Mouse (Mus musculus): ENCODE measurements around the gene Vav3. TPM values are rescaled to one million over a fixed set of nuclear protein-coding genes. Genes with fewer than 3 reads are reported as not detected.
A peak's percentile ranks its signal among the peaks of the same experiment; 100 is the strongest.

The Vav3 gene
- polyA plus RNA-seq, 1 experiment from 2014 or later, result 12.9 TPM

DNA sequence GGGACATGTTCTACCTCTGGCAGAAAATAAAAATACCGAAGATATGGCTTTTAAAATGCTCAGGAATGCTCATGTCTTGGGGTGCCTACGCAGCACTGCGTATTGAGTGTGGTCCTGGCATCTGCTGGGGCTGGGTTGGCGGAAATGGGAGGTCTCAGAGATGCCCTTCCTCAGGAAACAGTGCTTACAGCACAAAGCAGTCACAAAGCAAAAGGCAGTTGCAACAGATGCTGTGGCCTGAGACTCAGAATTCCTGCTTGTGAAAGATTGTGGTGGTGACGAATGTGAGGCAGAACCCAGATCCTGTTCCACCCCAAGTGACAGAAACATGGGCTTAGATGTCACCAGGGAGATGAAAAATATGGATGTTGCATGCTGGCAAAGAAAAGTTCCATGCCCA is 21.4 kb downstream of the Vav3 start:
- WGBS (ENCODE audit: insufficient replicate concordance), result 63% methylated on average over 5 of the region's 5 CpGs

DNA sequence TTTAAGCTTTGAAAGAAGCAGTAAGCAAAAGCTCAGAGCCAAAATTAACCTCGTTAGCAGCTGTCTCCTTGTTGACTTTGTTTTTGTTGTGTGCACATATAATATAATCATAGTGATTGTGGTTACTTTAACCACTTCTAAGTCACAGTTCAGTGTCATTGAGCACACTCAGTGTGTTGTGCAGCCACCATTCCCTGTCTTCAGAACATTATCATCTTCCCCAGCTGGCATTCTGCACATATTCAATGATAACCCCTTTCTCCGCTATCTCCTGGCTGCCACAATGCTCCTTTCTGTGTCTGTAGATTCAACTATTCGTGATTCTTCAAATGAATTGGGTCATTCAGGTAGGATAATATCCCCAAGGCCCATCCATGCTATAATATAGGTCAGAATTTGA is 21.9 kb downstream of the Vav3 start:
- no peaks in the 10 kb centered on the region for H3K36me3 ChIP-seq (ENCODE audit: control insufficient read depth, insufficient read depth, low read length)
- no peak overlapping the region for H3K4me2 ChIP-seq
- H3K9me3 ChIP-seq (replicated peaks; ENCODE audit: control insufficient read depth, low read length), result no peaks in the 10 kb centered on the region
- no peaks in the 10 kb centered on the region for H3K27me3 ChIP-seq (ENCODE audit: control insufficient read depth, insufficient read depth, low read length)
- 53% methylated on average over 3 of the region's 3 CpGs for WGBS (ENCODE audit: insufficient replicate concordance)
- H3K9ac ChIP-seq (ENCODE audit: low read depth, low read length), result no peak overlapping the region
- H3K4me1 ChIP-seq (ENCODE audit: control insufficient read depth, insufficient read depth, low read length), result peaks cover 34% of the 10 kb centered on the region
- ATAC-seq (replicated peaks; ENCODE audit: insufficient number of reproducible peaks, low FRiP score, low TSS enrichment), result no peak
- H3K27ac ChIP-seq (ENCODE audit: low read depth, low read length), result 0 out of 2 replicates have a peak overlapping the region, but pooled peaks have one; percentile 29
- H3K4me3 ChIP-seq (ENCODE audit: low read depth, low read length), result no peak overlapping the region

More for the DNA sequence above, 21.4 kb downstream of the Vav3 start:
- H3K4me2 ChIP-seq, result no peak overlapping the region
- H3K27ac ChIP-seq (ENCODE audit: low read depth, low read length), result 0 out of 2 replicates have a peak overlapping the region, but pooled peaks have one; percentile 29
- H3K9ac ChIP-seq (ENCODE audit: low read depth, low read length), result no peak overlapping the region
- H3K4me1 ChIP-seq (ENCODE audit: control insufficient read depth, insufficient read depth, low read length), result peaks cover 34% of the 10 kb centered on the region
- no peaks in the 10 kb centered on the region for H3K36me3 ChIP-seq (ENCODE audit: control insufficient read depth, insufficient read depth, low read length)
- H3K4me3 ChIP-seq (ENCODE audit: low read depth, low read length), result no peak overlapping the region
- H3K9me3 ChIP-seq (replicated peaks; ENCODE audit: control insufficient read depth, low read length), result no peaks in the 10 kb centered on the region
- no peaks in the 10 kb centered on the region for H3K27me3 ChIP-seq (ENCODE audit: control insufficient read depth, insufficient read depth, low read length)
- ATAC-seq (replicated peaks; ENCODE audit: insufficient number of reproducible peaks, low FRiP score, low TSS enrichment), result no peak; the same call in 1 of the 2 replicates

DNA sequence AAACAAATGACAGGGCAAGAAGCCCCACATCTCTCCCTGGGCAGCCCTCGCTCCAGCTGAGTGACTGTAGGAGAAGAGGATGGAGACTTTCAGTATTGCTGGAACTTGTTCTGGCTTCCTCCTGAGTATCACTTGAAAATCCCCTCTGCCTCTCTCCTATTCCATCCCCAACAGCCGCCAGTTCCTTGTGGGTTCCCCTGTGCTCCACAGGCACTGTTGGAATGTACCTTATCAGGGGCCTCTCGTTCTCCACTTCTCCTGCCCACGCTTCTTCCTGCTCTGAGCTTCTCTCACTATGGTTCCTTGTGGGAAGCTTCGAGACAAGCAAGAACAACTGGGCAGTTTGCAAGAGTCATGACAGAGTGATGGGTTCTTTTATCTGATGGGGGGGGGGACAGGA is 23.1 kb downstream of the Vav3 start:
- WGBS (ENCODE audit: insufficient replicate concordance), result 18% methylated on average over 5 of the region's 5 CpGs
- peak; percentile 57 for ATAC-seq (replicated peaks; ENCODE audit: insufficient number of reproducible peaks, low FRiP score, low TSS enrichment)
- no peaks in the 10 kb centered on the region for H3K36me3 ChIP-seq (ENCODE audit: control insufficient read depth, insufficient read depth, low read length)
- H3K4me2 ChIP-seq, result peak overlapping the region; percentile 39
- 0 out of 2 replicates have a peak overlapping the region, but pooled peaks have one; percentile 41 for H3K27ac ChIP-seq (ENCODE audit: low read depth, low read length)
- no peaks in the 10 kb centered on the region for H3K9me3 ChIP-seq (replicated peaks; ENCODE audit: control insufficient read depth, low read length)
- H3K27me3 ChIP-seq (ENCODE audit: control insufficient read depth, insufficient read depth, low read length), result no peaks in the 10 kb centered on the region
- no peak overlapping the region for H3K4me3 ChIP-seq (ENCODE audit: low read depth, low read length)
- peaks cover 34% of the 10 kb centered on the region for H3K4me1 ChIP-seq (ENCODE audit: control insufficient read depth, insufficient read depth, low read length)
- no peak overlapping the region for H3K9ac ChIP-seq (ENCODE audit: low read depth, low read length)

DNA sequence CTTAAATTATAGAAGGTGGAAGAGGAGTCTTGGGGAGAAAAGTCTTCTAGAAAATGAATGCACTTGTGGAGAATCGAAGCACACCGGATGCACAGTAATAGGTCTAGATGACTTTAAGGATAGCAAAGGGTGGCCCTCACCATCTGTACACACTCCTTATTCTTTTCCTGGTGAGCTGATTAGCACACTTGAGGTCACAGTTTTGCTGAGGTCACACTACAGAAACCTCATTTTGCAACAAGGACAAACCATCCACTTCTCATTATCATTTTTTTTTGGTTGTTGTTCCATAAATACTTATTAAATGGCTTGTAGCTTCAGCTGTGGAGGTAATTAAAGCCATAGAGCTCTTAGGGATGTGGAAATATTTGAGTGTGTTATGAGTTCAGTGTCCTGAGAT is 25.4 kb downstream of the Vav3 start:
- 91% methylated on average over 2 of the region's 2 CpGs for WGBS (ENCODE audit: insufficient replicate concordance)
- ATAC-seq (replicated peaks; ENCODE audit: insufficient number of reproducible peaks, low FRiP score, low TSS enrichment), result no peak

DNA sequence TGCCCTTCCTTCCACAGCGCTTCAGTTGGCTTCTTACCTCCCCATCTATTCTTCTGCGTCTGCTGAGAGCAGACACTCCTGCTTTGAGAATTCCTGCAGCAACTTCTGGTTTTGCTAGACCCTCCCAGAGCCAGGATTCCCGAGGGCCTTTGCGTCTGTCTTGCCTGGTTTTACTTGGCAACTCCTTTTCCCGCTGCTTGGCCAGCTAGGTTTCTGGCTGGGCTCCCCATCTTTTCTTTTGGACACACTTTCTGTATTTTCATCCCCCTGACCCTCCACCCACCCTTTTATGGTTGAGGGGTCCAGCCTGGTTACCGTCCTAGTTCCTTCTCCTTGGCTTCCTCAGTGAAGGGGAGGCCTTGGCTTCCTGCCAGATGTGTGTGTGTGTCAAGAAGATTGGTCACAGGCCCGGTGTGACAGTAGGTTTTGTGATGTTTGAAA is 26.0 kb downstream of the Vav3 start:
- WGBS (ENCODE audit: insufficient replicate concordance), result 34% methylated on average over 7 of the region's 7 CpGs
- Histone ChIP-seq H3K4me1 (ENCODE audit: control insufficient read depth, insufficient read depth, low read length) (peaks cover 33% of the 10 kb centered on the region), H3K4me2 (no peak overlapping the region), H3K9me3 (replicated peaks; ENCODE audit: control insufficient read depth, low read length) (no peaks in the 10 kb centered on the region), H3K36me3 (ENCODE audit: control insufficient read depth, insufficient read depth, low read length) (no peaks in the 10 kb centered on the region), H3K27ac (ENCODE audit: low read depth, low read length) (peak overlapping the region; percentile 22; the same call in 1 of the 2 replicates), H3K27me3 (ENCODE audit: control insufficient read depth, insufficient read depth, low read length) (no peaks in the 10 kb centered on the region), H3K4me3 (ENCODE audit: low read depth, low read length) (no peak overlapping the region), H3K9ac (ENCODE audit: low read depth, low read length) (no peak overlapping the region)
- ATAC-seq (replicated peaks; ENCODE audit: insufficient number of reproducible peaks, low FRiP score, low TSS enrichment), result no peak

More for the DNA sequence above, 25.4 kb downstream of the Vav3 start:
- Histone ChIP-seq H3K4me1 (ENCODE audit: control insufficient read depth, insufficient read depth, low read length) (peaks cover 33% of the 10 kb centered on the region), H3K9ac (ENCODE audit: low read depth, low read length) (no peak overlapping the region), H3K4me2 (no peak overlapping the region), H3K36me3 (ENCODE audit: control insufficient read depth, insufficient read depth, low read length) (no peaks in the 10 kb centered on the region), H3K27ac (ENCODE audit: low read depth, low read length) (peak overlapping the region; percentile 22; the same call in 1 of the 2 replicates), H3K27me3 (ENCODE audit: control insufficient read depth, insufficient read depth, low read length) (no peaks in the 10 kb centered on the region), H3K4me3 (ENCODE audit: low read depth, low read length) (no peak overlapping the region), H3K9me3 (replicated peaks; ENCODE audit: control insufficient read depth, low read length) (no peaks in the 10 kb centered on the region)

DNA sequence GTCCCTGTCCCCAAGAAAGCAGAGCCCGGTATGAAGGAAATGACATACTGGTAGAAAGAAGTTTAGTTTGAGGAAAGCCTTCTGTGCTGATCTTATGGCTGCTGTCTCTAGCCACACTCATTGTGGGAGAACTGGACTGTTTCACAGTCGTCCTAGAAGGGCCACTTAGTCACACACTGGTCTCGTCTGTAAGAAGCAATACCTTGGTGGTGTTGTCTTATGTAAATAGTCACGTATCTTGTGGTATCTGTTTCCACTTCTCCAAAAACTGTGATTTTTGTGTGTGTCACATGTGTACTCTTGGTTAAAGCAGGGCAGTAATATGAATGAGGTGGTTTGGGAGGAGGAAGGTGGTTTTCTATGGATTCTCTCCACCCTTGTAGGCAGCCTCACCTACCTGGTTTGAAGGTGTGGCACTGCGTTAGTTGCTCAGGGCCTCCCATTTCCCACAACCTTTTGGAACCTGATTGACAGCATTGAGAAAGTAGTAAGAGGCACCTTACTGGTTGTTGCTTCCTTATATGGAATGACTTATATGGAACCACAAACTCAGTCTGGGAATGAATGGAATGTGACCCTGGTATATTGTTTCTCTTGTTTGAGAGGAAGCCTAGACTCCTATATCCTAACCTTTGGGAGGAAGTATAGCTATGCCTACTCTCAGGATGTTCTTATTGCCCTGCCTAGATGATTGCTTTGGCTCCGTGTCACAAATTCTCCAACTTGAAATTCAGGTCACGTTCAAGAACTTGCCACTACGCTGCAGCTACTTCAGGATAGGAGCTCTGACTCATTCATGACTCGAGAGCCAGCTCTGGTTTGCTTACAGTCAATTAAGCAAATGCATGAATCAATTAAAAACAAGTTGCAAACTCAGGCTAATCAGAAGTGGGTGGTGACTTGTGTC is 28.2 kb downstream of the Vav3 start:
- no peaks in the 10 kb centered on the region for H3K9me3 ChIP-seq (replicated peaks; ENCODE audit: control insufficient read depth, low read length)
- no peaks in the 10 kb centered on the region for H3K36me3 ChIP-seq (ENCODE audit: control insufficient read depth, insufficient read depth, low read length)
- 57% methylated on average over 9 of the region's 9 CpGs for WGBS (ENCODE audit: insufficient replicate concordance)
- no peak overlapping the region for H3K9ac ChIP-seq (ENCODE audit: low read depth, low read length)
- no peak overlapping the region for H3K4me2 ChIP-seq
- ATAC-seq (replicated peaks; ENCODE audit: insufficient number of reproducible peaks, low FRiP score, low TSS enrichment), result no peak
- H3K4me1 ChIP-seq (ENCODE audit: control insufficient read depth, insufficient read depth, low read length), result peaks cover 16% of the 10 kb centered on the region
- no peak overlapping the region for H3K27ac ChIP-seq (ENCODE audit: low read depth, low read length)
- H3K4me3 ChIP-seq (ENCODE audit: low read depth, low read length), result no peak overlapping the region
- H3K27me3 ChIP-seq (ENCODE audit: control insufficient read depth, insufficient read depth, low read length), result no peaks in the 10 kb centered on the region

DNA sequence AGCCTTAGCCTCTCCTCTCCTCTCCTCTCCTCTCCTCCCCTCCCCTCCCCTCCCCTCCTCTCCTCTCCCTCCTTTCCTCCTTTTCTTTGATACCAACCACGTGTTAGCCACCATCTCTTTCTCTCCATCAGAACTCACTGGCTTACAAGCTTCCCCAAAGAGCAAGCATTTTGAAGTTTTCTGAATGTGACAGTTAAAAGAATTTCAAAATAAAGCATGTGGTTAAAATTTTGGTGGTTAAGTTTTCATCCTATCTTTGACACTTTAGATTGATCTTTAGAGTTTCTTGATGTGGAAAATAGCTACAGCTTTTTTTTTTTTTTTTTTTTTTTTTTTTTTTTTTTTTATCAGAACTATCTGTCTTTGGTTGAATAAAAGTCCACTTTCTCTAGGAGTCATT is 31.1 kb downstream of the Vav3 start:
- no CpG with 5 or more reads among the region's 1 CpGs for WGBS (ENCODE audit: insufficient replicate concordance)
- Histone ChIP-seq H3K4me1 (ENCODE audit: control insufficient read depth, insufficient read depth, low read length) (peaks cover 4% of the 10 kb centered on the region), H3K27ac (ENCODE audit: low read depth, low read length) (no peak overlapping the region), H3K4me2 (no peak overlapping the region), H3K4me3 (ENCODE audit: low read depth, low read length) (no peak overlapping the region), H3K36me3 (ENCODE audit: control insufficient read depth, insufficient read depth, low read length) (no peaks in the 10 kb centered on the region), H3K27me3 (ENCODE audit: control insufficient read depth, insufficient read depth, low read length) (no peaks in the 10 kb centered on the region), H3K9ac (ENCODE audit: low read depth, low read length) (no peak overlapping the region), H3K9me3 (replicated peaks; ENCODE audit: control insufficient read depth, low read length) (no peaks in the 10 kb centered on the region)
- no peak for ATAC-seq (replicated peaks; ENCODE audit: insufficient number of reproducible peaks, low FRiP score, low TSS enrichment)

DNA sequence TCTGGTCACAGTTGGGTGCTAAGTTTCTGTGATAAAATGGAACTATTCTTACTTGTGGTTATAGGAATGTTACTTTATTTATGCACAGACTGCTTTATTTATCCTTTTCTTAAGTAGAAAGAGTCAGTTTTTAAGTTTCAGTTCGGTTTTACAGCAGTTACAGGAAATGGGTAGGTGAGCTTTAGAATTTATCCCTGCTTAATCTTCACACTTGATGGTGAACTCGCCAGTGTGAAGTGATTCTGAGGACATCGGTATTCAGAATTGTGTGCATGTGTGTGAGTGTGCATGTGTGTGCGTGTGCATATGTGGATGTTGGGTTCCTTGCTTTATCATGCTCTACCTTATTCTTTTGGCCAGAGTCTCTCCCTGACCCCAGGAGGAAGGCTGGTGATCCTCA is 32.2 kb downstream of the Vav3 start:
- ATAC-seq (replicated peaks; ENCODE audit: insufficient number of reproducible peaks, low FRiP score, low TSS enrichment), result no peak
- Histone ChIP-seq H3K4me3 (ENCODE audit: low read depth, low read length) (no peak overlapping the region), H3K9ac (ENCODE audit: low read depth, low read length) (no peak overlapping the region), H3K27me3 (ENCODE audit: control insufficient read depth, insufficient read depth, low read length) (no peaks in the 10 kb centered on the region), H3K4me1 (ENCODE audit: control insufficient read depth, insufficient read depth, low read length) (peaks cover 3% of the 10 kb centered on the region; the same call in 1 of the 2 replicates), H3K27ac (ENCODE audit: low read depth, low read length) (no peak overlapping the region), H3K36me3 (ENCODE audit: control insufficient read depth, insufficient read depth, low read length) (no peaks in the 10 kb centered on the region), H3K9me3 (replicated peaks; ENCODE audit: control insufficient read depth, low read length) (no peaks in the 10 kb centered on the region), H3K4me2 (no peak overlapping the region)
- 78% methylated on average over 4 of the region's 4 CpGs for WGBS (ENCODE audit: insufficient replicate concordance)
